Mouse (Mus musculus): ENCODE results near the gene Carmil1.

GRCm38 (mm10) chr13:24037502-24037901 lies 243.1 kb downstream of the Carmil1 start:
- no peak for TF ChIP-seq CTCF (IDR thresholded peaks at IDR 0.05; ENCODE audit: low read depth)
- no peak for TF ChIP-seq EP300 (IDR thresholded peaks at IDR 0.05; ENCODE audit: low read depth)

Data from liver, postnatal 0 days (tissue).